Mouse (Mus musculus) mature B cell (primary cell): ENCODE data around the gene Tmem87a.

Experiments used
- in situ Hi-C: fragments of 300-500 bp; cut with MboI; formaldehyde crosslinking; loops from 2 replicates; pipeline ENCODE4 v1.14.3; 2019

Tmem87a gene

DNA sequence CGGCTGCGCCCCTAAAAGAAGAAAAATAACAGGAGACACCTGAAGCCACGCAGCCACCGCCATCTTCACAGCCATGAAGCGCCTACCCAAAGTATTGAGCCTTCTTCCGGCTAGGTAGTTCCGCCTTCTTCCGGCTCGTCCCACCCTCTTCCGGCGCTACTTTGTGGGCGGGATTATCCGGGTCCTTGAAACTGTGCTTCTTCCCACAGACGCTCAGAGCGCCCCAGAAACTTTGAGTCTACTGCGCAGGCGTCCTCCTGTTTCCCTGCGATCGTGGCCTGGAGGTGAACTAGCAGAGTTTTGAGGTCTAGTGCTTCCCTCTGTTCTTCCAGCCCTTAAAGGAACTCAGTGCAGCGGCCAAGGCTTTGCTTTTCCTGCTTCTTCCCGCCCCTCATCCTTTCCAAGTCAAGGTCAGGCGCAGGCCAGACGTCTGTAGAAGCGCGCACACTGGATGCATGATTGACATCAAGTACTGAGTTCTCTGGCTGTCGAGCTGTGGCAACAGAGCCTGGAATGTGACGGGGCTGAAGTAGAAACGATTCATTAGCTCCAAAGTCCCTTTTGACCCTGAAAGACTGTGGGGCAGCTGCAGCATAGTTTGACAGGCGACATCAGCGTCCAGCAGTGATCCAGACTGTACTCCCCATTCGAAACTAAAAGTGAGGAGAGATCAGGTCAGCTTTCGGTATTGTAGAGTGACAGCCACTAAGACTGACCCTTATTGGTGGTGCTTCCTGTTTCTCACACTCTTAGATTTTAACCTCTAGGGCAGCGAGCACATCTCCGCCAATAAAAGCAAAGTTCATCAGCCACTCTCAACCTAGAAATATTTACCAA is at the start of gene Tmem87a:
Tmem87a (minus strand) TSS at position 128 of the 837 bp plus-strand sequence.
- in situ Hi-C loops, result no loop called here

GRCm38 (mm10) chr2:120452600-120452999 is 48.7 kb upstream of the Tmem87a start:
- in situ Hi-C loops, result no loop called here

- in situ Hi-C loops, result no loop called here
Observed at GRCm38 (mm10) chr2:120450724-120451123, 46.8 kb upstream of the Tmem87a start.

DNA sequence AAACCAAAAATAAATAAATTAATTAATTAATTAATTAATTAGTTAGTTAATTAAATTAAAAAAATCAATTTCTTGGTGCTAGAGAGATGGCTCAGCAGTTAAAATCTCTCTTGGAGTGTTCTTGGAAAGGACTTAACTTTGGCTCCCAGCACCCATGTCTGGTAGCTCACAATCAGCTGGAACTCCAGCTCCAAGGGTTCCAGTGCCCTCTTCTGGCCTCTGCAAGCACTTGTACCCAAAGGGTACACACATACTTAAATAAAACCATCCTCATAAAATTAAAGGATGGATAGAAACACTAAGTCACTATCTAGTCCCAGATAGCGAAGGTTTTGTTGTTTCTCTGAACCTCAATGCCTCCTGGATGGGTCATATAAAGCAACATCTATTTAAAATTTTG is 43.4 kb upstream of the Tmem87a start:
- in situ Hi-C loops, result no loop called here

DNA sequence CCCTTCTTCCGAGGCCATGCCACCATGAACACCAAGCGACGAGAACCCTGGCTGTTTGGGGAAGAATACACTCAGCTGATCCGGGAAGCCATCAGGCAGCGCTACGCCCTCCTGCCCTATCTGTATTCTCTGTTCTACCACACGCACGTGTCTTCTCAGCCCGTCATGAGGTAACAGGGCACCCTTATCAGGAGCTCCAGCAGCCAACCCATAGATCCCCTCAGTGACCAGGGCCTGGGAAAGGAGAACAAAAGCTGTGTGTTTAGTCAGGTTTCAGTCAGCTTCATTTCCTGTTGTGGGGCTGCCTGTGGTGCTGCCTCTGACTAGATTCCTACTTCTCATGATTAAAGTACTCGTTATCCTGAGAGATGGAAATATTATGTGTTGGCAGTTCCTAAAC is 42.5 kb upstream of the Tmem87a start:
- in situ Hi-C loops, result no loop called here

DNA sequence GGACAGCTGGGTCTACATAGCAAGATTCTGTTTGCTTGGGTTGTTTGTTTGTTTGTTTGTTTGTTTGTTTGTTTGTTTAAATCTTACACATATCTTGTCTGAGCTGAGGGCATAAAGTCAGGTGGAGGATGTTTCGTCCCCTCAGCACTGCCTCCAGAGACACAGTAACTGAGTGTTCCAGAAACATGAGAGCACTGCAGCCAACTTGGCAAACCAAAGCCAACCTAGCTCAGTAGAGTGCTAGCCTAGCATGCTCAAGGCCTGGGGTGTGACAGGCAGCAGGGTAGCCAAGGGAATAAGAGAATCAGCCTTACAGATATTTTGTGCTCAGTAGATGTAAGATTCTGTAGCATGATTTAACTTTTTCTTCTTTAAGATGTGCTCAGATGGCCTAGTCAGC is 40.6 kb upstream of the Tmem87a start:
- in situ Hi-C loops, result no loop called here

DNA sequence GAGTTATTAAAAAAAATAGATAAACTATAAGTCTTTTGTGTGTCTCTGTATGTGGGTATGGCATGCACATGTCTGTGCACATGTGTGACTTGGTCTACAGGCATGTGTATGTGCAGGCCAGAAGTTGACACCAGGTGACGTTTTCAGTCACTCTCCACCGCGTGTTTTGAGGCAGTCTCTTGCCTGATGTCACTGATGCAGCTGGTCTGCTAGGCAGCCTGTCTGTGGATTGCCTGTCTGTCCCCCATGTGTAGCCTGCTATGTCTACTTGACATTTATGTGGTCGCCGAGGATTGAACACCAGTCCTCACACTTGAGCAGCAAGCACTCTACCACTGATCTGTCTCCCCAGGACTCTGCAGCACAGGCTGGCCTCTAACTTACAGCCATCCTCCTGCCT is 20.5 kb upstream of the Tmem87a start:
- in situ Hi-C loops, result no loop called here

- in situ Hi-C loops, result no loop called here
Observed at GRCm38 (mm10) chr2:120414738-120415414, 11.0 kb upstream of the Tmem87a start.

GRCm38 (mm10) chr2:120414113-120414512 is 10.2 kb upstream of the Tmem87a start:
- in situ Hi-C loops, result no loop called here

GRCm38 (mm10) chr2:120411096-120411628 is 7.2 kb upstream of the Tmem87a start:
- in situ Hi-C loops, result no loop called here

DNA sequence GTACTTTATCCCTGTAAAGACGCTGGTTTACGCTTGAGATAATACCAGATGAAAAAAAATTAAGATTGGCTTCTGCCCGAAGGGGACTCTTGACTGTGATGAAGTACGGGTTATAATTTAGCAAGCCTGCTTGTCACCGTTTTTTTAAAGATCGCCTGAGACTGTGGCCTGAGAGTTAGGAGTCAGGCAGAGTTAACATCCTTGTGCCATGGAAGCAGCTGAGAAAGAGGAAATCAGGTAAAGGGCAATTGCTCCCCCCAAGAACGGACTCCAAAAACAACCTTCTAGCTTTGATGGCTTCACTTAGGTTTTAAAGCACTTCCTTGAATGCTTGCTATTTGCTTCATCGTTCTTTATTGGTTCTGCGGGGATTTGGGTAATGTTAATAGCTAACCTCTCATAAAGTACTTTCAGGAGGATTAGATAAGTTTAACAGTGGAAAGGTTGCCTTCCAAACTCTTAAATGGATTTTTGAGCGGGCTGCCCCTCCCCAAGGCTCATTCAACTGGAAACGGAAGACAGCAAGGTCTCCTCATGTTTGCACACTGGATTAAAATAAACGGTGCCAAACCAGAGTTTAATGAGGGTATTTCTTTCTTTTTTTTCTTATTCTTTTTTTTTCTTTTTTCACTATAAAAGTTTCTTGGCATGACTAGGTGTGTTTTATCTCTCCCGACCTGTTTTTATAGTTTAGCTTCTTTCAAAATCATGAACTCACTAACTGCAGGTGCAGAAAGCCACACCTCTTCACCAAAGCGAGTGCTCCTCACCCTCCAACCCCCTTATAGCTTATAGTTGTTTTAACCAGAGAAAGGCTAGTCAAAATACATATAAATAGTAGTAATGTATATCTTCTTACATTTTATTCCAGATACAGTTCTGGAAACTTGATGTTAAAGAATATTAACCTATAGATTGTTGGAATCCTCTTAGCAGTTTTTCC is 1.2 kb upstream of the Tmem87a start:
- in situ Hi-C loops, result no loop called here

DNA sequence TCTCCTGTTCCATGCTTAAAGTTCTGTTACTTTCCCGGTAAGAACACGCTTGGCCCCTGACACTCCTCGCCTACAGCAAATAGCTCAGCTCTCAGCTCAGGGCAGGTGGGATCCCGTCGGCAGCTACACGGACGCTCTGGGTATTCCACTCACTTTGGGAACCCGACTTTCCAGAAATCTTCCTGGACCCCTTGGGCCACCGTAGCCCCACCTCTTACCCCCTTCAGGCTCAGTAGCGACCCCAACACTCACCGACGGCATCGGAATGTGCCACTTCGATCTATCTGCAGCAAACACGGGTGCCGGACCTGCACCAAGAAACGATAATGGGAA is 294 bp downstream of the Tmem87a start, which contains the start of gene Ganc:
Ganc (plus strand) TSS at position 244 of the 333 bp plus-strand sequence.
- in situ Hi-C loops, result no loop called here

DNA sequence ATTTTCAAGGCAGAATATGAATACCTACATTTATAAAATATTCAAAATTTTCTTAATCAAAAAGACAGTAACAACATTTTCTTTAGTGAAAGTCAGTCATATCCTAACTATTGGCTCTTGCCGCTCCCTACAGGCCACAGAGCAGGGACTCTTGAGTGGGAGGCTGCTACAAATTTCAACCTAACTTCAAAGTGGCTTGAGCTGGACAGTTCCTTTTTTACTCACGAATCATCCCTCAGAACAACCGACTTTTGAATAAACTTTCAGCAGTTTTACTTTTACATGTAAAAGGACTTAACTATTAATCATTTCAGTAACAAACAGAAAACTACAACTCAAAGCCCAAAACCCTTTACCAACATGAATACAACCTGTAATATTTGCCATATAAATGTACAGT is 1.1 kb downstream of the Tmem87a start:
- in situ Hi-C loops, result no loop called here

DNA sequence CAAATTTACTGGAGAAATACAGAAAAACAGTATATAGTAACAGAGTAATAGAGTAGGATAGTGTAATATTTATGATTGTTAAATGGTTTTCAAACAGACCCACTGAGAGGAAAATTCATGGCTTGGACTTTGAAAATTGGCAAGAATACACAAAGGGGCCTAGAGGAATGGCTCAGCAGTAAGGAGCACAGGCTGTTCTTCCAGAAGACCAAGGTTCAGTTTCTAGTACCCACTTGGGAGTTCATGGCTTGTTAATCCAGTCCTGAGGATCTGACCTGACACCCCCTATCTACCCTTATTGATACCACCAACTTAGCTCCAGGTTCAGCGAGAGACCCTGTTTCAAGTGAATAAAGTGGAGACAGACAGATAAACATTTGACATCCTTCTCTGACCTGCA is 6.0 kb downstream of the Tmem87a start:
- in situ Hi-C loops, result no loop called here

GRCm38 (mm10) chr2:120392406-120392805 is 11.5 kb downstream of the Tmem87a start:
- in situ Hi-C loops, result no loop called here

- in situ Hi-C loops, result no loop called here
Observed at GRCm38 (mm10) chr2:120390934-120391333, 13.0 kb downstream of the Tmem87a start.

DNA sequence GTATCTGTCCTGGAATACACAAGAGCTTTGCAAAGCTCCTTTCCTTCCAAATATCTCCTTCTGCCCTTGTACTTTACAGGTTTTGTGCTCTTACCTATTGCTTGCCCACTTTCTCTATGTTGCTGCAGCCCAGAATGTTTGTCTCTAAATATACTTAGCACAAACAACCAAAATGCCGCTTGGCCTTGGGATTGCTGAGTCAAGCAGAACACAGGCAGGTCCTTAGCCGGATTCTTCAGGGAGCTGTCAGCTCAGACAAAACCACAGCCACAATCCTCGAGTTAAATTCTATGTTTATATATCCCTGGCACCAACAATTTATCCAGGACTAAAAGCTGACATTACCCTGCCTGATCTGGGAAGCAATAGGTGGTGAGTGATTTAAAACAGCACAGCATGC is 14.5 kb downstream of the Tmem87a start:
- in situ Hi-C loops, result no loop called here

- in situ Hi-C loops, result no loop called here
Observed at GRCm38 (mm10) chr2:120387291-120387690, 16.6 kb downstream of the Tmem87a start.

- in situ Hi-C loops, result no loop called here
Observed at GRCm38 (mm10) chr2:120386264-120386663, 17.6 kb downstream of the Tmem87a start.

DNA sequence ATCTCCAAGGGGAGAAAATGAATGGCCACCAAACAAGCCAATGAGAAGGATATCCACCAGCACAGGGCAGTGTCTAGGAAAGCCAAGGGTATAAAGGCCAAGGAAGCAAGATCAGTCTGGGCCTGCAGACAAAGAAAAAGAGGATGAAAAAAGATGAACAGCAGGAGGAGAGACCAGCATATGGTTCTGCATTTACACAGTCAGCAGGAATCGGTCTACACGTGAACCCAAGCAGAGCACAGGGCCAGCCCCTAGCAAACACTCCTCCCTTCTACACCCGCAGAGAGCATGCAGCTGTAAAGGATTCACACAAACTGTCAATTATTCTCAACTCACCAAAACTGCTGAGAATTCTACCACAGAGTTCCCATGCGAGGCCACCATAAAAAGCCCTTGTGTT is 30.1 kb downstream of the Tmem87a start:
- in situ Hi-C loops, result no loop called here

DNA sequence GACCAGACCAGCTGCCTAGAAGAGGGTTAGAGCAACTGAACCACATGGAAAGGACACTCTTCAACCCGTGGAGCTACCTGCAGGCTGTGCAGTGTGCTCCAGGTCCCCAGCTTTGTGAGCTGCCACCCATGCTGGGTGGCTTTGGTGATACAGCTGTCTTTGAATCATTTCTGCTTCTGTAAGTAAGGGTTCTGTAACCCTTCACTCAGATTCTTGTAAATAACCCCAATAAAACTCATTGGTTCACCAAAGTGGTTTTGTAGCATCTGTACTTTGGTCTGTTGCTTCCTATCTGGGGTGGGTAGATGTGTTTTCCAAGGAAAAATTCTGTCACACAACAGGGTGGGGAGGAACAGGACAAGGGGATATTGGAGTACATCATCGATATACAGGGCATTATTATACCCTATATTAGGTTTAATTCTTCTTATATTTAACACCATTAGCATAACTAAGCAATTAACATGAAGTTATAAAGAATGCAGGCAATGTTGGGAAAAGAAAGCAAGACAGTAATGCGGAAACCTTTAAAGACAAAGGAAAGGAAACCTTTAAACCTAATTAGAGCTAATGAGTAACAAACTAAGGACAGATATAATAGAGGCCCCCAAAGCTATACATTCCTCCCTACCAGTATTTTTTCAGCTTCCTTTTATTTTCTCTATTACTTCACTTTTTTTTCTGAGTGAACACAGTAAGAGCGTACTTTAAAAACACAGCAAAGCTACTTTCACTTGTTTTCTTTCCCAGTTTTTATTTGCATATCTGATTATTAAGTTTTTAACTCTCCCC is 36.3 kb downstream of the Tmem87a start:
- in situ Hi-C loops, result no loop called here
